Mouse (Mus musculus) heart, postnatal 4 days (tissue): ENCODE measurements around the gene Nup35. TPM values are rescaled to one million over a fixed set of nuclear protein-coding genes. Genes with fewer than 3 reads are reported as not detected.

ENCODE experiments used
- DNase-seq: peaks from one replicate; pipeline ENCODE4 v3.0.0; 2021
- microRNA-seq, 2 experiments: library from miRNA; unstranded; fragments of <30 nt; microRNA quantifications; one replicate each; pipeline ENCODE4 v1.2.0; 2021 to 2022
- total RNA-seq, 2 experiments: library from RNA; stranded (reverse); gene quantifications; 2 replicates each; pipeline ENCODE4 v1.2.3; 2021

The Nup35 gene
- total RNA-seq, 2 experiments from 2014 or later: 10.1 to 13.4 TPM

GRCm38 (mm10) chr2:80638364-80639241 is 21.6 kb downstream of the Nup35 start:
- peak; percentile 95 for DNase-seq

- no peak for DNase-seq
Measured at GRCm38 (mm10) chr2:80639398-80639797, 22.4 kb downstream of the Nup35 start.

GRCm38 (mm10) chr2:80639864-80640263 is 22.8 kb downstream of the Nup35 start:
- DNase-seq: no peak

DNA sequence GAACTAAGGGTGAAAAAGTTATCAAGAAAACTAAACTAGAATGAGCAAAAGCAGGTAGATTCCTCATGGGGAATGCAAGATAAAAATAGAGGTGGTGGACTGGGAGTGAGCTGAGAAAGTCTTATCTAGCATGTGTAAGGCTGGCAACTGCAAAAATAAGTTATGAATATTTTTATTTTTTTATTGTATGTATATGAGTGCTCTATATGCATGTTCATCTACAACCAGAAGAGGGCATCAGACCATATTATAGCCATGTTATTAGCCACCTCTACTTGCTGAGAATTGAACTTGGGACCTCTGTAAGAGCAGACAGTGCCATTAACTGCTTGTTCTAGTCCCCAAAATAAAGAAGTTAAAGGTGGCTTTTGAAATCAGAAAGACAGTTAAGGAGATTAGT is 44.4 kb downstream of the Nup35 start:
- no peak for DNase-seq

GRCm38 (mm10) chr2:80662682-80663081 is 45.6 kb downstream of the Nup35 start:
- DNase-seq: no peak

DNA sequence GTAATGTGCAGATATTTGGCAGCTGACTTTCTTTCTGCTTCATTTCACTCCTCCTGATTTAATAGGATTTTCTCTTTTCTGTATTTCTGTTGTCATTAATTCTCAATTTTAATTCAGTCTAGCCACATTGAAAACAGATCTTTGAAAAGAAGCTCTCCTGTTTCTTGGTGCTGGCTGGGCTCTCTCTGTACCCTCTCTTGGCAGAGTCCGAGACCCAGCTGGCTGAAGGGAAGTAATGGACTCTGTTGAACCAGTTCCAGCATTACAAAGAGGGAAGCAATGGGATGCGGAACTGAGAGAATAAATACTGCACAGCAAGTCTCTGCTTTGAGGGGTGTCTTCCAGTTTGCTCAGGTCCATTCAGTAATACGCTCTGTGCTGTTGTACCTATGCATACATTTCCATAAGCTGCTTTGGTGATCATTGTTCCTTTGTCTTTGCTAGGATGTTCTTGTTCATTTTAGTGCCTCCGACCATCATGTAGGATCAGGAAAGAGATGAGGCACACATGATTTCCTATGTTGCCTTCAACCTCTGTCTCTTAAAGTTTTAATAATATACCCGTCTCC is 50.4 kb downstream of the Nup35 start:
- no peak for DNase-seq

GRCm38 (mm10) chr2:80669868-80670666 is 53.0 kb downstream of the Nup35 start:
- DNase-seq: peak; percentile 16

GRCm38 (mm10) chr2:80678803-80679202 is 61.8 kb downstream of the Nup35 start:
- DNase-seq: no peak

GRCm38 (mm10) chr2:80683727-80684239 is 66.7 kb downstream of the Nup35 start:
- DNase-seq: no peak

GRCm38 (mm10) chr2:80684396-80685071 is 67.5 kb downstream of the Nup35 start:
- no peak for DNase-seq

- DNase-seq: no peak
Measured at GRCm38 (mm10) chr2:80688261-80688660, 71.2 kb downstream of the Nup35 start.

GRCm38 (mm10) chr2:80707429-80707828 is 90.4 kb downstream of the Nup35 start:
- DNase-seq: no peak

Small RNA genes within 50 kb of the gene (microRNA-seq; reads per million reads assigned to microRNA genes)
- 0 reads per million in 2 experiments for gene Mir684-1

Other genes starting within 250 kb of the Nup35 start
- 1 to 10 TPM; 7.6 to 8.5 TPM for gene Frzb, start 169.6 kb upstream of the Nup35 start, total RNA-seq
- gene Nckap1, start 35.9 kb upstream of the Nup35 start, total RNA-seq: 100 to 1,000 TPM in 1 of 2 experiments, 10 to 100 TPM in 1; 98.5 to 109 TPM
- 1 to 10 TPM; 5.0 to 6.6 TPM for gene Dusp19, start 191 bp upstream of the Nup35 start, total RNA-seq